Mouse (Mus musculus) cerebral cortex, adult 2 months (tissue): ENCODE results near the gene Il17d.

Source experiments
- WGBS: fragments of 180-500 bp; shearing (Covaris S2); methylation state at CpG from one replicate; pipeline ENCODE4 v1.1.7; 2018; 5-methylcytosine and 5-hydroxymethylcytosine counted together

Gene Il17d

DNA sequence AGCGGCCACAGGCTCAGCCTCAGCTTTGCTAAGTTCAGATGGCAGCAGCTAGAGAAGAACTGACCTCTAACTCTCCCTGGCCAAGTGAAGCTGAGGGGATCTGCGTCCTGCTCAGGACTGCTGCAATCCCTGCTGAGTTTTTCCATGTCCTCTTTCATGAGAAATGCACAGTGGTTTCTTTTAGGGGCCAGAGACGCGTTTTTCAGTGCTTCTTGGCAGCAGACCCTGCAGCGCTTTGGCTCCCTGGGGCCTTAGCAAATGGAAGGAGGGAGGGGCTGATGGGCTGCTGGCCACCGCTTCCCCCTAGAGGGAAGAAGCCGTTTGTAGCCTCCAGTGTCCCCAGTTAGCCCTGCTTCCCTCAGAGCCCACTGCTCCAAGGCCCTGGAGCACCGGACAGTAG lies 10.4 kb downstream of the Il17d start:
- 32% methylated on average over 8 of the region's 8 CpGs for WGBS

DNA sequence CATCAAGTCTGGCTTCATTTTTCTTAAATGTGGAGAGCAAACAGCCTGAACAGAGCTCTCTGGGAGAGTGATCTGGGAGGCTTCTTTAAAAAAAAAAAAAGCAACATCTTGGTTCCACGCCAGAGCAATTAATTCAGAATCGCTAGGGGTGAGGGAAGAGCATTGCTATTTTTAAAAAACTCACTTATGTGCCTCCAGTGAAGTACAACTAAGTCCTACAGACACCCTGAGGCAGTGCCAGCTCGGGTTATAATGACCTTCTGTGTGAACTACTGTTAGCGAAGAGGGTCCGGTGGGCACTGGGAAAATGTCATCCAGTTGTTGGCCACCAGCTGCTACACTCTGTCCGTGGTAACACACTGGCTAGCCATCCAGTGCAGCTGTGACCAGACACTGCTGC lies 11.1 kb downstream of the Il17d start:
- WGBS = 28% methylated on average over 6 of the region's 6 CpGs

DNA sequence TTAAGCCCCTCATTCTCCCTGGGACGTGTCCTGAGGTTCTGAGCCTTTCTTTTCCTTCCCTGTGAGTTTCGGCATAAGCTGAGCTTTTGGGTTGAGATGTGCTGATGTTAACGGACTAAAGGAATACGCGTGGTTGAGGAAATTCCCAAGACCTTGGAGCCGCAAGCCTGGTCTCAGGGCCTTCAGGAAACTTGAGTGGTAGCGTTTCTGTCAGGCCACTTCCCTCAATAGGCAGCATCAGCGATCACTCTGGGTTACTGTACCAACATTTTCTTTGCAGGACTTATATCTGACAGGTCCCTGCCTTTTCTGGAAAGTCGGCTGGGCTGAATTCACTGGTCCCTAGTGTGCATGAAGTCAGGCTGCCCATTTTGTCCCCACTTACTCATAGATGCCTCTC lies 12.2 kb downstream of the Il17d start:
- WGBS = 69% methylated on average over 9 of the region's 9 CpGs

DNA sequence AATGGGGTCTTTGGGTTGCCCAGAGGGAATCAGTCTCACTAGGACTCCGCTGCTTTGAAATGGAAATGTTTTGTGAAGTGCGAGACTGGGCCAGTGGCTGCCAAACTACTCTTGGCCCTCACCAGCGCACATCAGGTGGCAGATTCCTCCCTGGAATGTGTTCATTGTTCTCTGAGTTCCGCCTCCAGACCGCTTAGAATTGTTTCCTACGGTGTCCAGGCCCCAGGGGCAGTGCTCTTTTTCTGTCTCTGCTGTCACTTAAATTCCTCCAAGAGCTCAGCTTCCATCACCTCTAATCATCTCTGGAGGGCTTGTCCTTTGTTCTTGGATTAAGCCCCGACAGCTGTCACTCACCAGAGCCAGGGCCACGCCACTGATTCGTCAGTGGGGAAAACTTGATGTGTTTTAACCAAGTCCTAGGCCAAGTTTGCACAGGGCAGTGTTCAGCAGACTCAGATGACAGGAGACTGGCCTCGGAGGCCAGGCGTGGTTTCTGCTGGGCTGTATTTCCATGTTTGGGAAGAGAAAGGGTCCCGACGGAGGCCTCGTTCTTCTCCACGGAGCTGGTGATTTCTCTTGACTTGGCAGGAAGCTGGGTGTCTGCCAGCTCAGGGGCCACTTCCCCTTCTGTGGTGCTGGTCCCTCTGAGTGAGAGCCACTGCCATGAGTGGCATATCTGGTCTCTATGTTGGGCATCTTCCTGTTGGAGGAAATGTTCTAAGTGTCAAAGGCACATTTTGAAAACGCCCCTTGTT lies 12.9 kb downstream of the Il17d start:
- 56% methylated on average over 16 of the region's 16 CpGs for WGBS

DNA sequence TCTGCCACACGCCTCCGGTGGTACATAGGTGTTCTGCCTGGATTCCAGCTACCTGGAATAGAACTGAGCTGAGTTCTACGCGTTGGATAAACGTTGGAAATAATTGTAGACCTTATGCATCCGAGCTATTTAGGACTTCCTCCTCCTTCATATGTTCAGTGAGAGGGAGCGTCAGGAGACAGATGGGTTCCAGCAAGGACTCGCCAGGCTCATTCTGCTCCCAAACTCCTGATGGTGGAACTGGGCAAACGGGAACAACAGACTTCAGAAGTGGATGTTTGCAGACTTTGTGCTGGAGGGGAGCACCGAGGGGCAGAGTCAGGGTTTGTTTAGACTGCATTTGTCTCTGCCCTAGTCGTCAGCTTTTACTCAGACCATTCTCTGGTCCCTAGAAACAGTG lies 16.1 kb downstream of the Il17d start:
- 49% methylated on average over 11 of the region's 11 CpGs for WGBS

DNA sequence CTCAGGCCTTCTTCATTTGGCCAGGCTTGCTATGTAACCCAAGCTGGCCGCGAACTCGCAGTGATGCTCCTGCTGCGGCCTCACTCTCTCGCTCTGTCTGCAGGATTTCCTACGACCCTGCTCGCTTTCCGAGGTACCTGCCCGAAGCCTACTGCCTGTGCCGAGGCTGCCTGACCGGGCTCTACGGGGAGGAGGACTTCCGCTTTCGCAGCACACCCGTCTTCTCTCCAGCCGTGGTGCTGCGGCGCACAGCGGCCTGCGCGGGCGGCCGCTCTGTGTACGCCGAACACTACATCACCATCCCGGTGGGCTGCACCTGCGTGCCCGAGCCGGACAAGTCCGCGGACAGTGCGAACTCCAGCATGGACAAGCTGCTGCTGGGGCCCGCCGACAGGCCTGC lies 17.7 kb downstream of the Il17d start:
- 72% methylated on average over 34 of the region's 34 CpGs for WGBS

DNA sequence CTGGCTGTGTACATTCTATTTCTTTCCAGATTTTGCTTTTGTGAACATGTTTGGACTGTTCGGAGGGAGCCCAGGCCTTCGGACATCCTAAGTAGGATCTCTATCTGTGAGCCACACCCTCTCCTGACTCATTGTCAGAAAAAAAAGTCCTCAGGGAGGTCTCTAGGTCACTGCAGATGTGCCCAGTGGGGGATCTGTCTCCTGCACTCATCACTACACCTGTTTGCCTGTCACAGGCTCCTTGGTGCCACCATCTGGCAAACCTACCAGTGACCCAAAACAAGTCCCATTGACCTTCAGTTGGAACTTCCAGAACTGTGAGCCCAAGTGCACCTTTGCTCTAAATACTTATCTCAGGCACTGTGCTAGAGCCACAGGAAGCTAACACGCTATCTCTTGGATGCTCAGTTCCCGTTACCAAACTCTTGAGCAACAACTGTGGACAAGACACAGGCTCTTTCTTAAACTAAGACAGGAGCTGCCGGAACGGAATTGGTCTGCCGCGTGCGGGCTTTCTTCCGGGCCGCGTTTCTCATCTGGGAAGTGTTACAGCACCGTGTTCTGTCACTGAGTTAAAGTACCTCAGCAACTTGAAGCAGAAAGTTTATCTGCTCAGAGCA lies 19.0 kb downstream of the Il17d start:
- 93% methylated on average over 13 of the region's 13 CpGs for WGBS

DNA sequence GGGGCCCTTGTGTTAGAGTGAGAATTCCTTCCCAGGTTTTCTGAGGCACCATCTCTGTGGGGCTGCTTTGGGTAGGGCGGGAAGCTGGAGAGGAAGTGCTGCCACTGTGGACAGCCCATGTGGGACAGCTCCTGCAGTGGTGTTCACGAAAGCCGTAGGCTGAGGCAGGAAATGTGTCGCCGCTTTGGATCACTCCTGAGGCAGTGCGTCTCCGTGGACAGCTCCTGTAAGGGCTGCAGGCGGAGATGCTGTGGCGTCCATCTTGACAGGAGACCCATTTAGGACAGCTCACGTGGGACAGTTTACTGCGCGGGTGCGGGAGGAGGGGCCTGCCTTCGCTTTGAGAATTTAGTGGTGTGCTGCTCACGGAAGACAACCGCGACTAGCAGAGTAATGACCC lies 20.9 kb downstream of the Il17d start:
- WGBS = 84% methylated on average over 17 of the region's 17 CpGs

DNA sequence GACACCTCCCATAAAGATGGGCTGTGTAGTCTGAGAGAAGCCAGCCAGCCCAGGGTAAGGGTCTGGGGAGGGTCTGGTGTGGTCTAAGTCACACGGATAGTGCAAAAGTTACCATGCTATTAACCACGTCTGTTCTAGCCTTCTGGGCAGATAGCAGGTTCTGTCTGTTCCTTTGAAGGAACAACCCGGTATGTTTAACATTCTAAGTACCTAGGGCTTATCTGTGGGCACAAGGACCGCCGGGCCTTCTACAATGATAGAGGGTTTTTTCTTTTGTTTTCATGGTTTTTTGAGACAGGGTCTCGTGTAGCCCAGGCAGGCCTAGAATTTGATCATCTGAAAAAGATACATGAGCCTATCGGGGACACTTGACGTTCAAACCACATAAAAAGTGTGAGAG lies 21.6 kb downstream of the Il17d start:
- WGBS = 90% methylated on average over 8 of the region's 8 CpGs

DNA sequence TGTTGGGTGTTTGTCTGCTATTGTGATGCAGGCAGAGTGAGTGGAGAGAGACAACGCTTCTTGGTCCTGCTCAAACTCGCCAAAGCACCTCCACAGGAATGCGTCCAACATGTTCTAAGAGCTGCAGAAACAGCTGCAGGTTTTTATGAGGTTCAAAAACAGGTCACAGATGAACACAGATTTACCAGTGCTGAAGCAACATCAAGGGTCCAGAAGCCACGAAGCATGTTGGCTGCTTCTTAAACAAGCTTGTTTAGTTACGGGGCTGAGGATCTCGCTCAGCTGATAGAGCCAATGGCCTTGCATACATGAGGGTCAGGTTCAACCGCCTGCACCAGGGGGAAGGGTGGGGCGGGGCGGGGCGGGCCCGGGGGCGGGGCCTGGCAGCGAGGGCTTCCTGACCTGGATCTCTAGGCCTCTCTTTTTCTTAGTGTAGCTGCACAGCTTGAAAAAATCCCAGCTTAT lies 22.0 kb downstream of the Il17d start:
- 41% methylated on average over 13 of the region's 13 CpGs for WGBS

DNA sequence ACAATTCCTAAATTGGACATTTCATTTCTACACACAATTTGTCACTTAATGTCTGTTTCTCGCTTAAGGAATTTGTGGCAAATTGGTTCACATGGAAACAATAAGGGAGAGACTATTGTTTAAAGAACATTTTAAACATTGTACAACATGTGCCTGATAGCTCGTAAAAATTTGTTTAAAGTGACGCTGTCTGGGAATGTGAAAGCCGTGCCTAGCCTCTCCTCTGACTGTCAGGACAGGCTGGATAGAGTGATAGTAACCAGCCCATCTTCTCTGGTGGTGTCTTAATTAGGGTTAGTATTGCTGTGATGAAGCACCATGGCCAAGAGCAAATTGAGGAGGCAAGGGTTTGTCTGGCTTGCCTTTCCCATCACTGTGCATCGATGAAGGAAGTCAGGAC lies 22.5 kb downstream of the Il17d start:
- 83% methylated on average over 5 of the region's 5 CpGs for WGBS

DNA sequence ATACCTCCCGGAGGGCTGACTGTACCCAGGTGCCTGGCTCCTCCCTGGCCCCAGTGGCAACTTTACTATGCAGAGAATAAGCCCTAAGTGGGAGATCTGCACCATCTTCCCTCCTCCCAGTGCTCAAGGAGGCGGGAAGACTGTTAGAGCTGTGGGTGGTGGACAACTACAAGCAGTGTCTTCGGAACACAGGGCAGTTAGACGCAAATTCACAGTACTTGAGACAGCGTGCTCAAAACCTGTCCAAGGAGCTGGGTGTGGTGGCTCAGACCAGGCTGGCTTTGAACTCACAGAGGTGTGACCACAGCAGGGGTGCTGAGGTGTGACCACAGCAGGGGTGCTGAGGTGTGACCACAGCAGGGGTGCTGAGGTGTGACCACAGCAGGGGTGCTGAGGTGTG lies 29.9 kb downstream of the Il17d start:
- WGBS = 77% methylated on average over 5 of the region's 5 CpGs

DNA sequence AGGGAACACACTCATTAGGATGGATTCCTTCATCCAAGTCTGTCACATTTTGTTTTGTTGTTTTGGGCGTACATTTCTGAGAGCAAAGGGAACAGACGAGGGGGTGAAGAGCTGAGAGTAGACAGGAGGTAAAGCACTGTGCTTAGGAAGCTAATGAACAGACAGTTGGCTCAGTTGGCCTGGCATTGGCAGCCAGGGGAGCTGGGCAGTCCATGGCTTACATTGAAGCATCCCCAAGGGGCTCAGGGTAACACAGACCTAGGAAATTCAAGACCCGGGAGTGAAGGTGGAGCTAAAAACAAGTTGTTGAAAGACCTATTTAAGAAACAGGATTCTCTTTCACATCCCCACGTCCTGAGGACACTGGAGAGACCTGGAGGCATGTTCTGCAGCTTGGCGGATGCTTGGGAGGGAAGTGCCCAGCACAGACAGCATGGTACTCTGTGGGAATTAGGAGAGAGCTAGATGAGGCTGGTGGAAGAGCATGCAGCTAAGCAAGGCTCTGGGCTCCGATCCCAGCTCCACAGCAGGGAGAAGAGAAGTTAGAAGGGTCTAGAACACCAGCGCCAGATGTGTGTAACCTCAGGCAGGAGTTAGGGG lies 31.0 kb downstream of the Il17d start:
- 73% methylated on average over 7 of the region's 7 CpGs for WGBS

DNA sequence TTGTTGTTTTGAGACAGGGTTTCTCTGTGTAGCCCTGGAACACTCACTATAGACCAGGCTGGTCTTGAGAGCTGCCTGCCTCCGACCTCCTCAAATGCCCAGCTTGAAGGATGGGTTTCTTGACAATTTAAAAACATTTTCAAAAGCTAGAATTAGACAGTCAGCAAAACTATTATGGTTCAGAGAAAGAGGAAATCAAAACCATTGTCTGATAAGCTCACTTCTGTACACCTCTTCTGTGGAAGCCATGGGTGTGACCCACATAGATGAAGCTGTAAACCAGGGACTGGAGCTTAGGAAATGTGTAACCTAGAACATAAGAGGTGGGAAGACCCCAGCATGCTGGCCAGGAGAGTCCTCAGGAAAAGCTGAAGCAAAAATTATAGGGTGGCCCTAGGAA lies 32.3 kb downstream of the Il17d start:
- WGBS = 98% methylated on average over 1 of the region's 1 CpGs

DNA sequence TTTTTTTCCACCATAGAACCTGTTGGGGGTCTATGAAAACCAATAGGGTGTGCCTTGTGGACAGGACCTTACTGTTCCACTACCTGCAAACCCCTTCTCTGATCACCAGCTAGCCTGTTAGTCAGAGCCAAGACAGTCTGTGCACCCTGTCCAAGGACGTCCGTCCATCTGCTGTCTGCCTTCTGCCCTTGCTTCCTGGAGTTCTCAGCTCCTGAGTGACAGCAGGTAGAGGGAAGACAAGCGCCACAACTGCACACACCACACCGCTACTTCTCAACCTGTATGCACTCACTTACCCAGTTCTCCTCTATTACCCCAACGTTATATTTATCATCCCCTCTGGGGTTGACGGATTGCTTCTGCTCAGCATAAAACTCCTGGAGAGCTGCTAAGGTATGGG lies 41.0 kb downstream of the Il17d start:
- 91% methylated on average over 6 of the region's 6 CpGs for WGBS

DNA sequence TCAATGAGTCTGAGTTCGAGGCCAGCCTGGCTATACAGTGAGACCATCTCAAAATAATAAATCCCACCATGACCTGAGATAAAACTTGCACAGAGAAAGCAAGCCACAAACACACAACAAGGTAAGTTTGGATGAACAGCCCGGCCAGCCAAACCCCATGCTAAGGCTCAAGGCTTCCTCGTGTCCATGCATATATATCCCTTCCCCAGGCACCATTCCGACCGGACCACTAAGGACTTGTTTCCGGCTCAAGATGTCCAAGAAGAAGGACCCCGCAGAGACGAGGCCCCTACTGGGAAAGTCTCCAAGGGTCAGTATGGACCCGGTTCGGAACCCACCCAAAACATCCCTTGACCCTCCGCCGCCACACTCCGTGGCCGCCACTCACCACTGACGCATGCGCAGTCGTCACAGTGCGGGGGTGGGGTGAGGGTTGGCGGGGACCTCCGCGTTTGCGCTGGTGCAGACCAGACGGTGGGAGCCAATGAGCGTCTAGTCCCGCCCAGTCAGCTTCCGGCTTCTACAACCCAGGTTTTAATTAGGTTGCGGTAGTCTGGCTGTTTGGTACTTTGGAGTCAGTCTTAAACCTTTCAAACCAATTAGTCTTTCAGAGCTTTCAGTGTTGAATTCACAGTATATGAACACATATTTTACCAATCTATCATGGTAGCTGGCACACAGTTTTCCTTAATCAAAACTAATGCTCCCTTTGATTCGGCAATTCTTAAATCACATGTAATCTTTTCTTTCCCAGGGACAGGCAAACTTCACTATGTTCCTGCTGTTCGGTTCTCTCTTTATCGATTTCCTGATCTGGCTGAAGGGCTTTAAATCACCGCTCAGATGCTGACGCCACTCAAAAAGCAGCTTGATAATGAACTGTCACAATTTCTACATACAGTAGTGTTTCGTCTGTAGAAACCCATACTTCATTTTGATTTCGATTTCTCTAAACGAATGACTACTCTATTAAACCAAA lies 46.9 kb downstream of the Il17d start, which contains the start of gene Eef1akmt1:
Eef1akmt1 (minus strand) TSS at position 458 of the 979 bp plus-strand sequence.
- 4% methylated on average over 35 of the region's 35 CpGs for WGBS

DNA sequence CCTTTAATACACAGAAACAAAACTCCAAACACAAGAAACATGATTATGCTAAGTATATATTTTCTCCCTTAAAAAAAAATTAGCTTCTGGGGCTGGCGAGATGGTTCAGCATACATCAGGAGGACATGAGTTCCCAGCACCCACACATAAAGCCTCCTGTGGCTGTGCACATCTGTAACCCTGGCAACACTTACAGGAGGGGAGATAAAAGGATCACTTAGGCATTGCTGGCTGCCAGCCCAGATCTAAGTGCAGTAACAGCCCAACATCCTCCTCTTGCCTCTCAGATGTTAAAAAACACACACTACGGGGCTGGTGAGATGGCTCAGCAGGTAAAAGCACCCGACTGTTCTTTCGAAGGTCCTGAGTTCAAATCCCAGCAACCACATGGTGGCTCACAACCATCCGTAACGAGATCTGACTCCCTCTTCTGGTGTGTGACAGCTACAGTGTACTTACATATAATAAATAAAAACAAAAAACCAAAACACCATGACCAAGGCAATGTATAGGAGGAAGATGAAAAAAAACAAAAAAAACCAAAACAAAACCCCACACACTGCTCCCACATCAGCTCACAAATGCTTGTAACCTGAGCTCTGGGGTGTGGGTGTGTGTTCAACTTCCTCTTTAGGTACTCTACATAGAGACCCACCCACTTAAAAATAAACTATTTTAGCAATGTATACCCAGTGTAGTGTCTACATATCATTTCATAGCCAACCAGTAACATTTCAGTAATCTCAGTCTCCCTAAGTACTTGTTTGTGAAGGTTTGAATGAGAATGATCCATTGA lies 50.4 kb downstream of the Il17d start:
- 69% methylated on average over 6 of the region's 6 CpGs for WGBS

DNA sequence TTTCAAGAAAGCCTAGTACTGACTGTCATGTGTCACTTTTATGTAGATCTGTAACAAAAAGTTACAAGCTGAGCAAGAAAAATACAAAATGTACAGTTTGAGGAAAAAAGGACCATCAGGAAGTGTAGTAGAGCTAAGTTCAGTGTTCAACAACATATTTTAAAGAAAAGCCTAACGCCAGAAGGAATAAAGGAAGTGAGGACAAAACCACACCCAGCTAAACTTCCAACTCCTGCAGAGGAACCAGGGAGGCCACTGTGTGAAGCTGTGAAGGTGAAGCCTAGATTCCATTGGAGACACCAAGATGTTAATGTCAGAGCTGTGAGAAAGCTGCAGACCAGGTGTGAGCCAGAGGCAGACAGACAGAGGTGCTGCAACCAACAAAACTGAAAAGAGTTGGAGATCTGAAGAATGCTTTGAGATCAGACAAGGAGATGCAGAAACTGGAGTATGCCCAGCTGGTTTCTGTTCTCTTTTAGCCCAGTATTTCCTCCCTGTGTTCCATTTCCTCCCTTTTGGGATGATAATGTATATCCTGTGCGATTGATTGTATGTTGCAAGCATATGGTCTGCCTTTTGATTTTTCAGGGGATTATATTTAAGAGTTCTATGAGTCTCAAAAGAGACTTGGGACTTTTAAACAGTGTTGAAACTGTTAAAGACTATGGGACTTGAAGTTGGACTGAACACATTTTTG lies 51.9 kb downstream of the Il17d start:
- 83% methylated on average over 2 of the region's 2 CpGs for WGBS

DNA sequence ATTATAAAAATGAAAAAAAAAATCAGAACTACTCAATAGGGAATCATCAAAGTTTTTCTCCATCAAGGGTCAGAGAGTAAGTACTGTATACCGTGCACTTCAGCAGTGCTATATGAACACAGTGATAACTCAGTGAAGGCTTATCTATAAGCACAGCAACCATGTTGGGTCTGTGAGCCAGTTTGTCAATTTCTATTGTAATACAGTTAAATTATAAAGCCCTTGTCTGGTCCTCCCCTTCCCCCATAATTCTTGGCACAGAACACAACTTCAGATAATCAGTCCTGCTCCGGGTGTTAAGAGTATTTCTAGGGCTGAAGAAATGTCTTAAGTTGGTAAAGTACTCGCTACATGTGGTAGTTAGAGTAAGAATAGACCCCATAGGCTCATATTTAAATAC lies 67.3 kb downstream of the Il17d start:
- 97% methylated on average over 3 of the region's 3 CpGs for WGBS
